Mouse (Mus musculus) lung, postnatal 10 days (tissue): Measurements from ENCODE around the gene Hist1h3d.
"Not testable (repeated sequence)": the region's sequence is repeated elsewhere in the genome, so short reads cannot be mapped to it uniquely, and the experiment has no call there.

ENCODE experiments used
- DNase-seq: peaks from one replicate; pipeline ENCODE4 v3.0.0; 2021

The Hist1h3d gene

GRCm38 (mm10) chr13:23570261-23571021 lies 5.1 kb upstream of the Hist1h3d start:
- not testable (repeated sequence) for DNase-seq

GRCm38 (mm10) chr13:23571022-23571503 lies 4.5 kb upstream of the Hist1h3d start, which contains the start of the genes Hist1h2ae and Hist1h2bg:
Gene Hist1h2ae (minus strand): TSS chr13:23571220.
Gene Hist1h2bg (plus strand): TSS chr13:23571396.
- DNase-seq = peak; percentile 68

GRCm38 (mm10) chr13:23571504-23572217 lies 3.9 kb upstream of the Hist1h3d start:
- DNase-seq = not testable (repeated sequence)

GRCm38 (mm10) chr13:23572218-23573033 lies 3.1 kb upstream of the Hist1h3d start:
- DNase-seq = no peak

- not testable (repeated sequence) for DNase-seq
These were observed 2.3 kb upstream of the Hist1h3d start for GRCm38 (mm10) chr13:23573034-23573897.

- peak; percentile 95 for DNase-seq
These were observed 1.6 kb upstream of the Hist1h3d start, which contains the start of the genes Hist1h2bf and Hist1h2ad for GRCm38 (mm10) chr13:23573898-23574524. Gene Hist1h2bf (minus strand): TSS chr13:23574196. Gene Hist1h2ad (plus strand): TSS chr13:23574381.

- not testable (repeated sequence) for DNase-seq
These were observed 905 bp upstream of the Hist1h3d start for GRCm38 (mm10) chr13:23574546-23575170.

GRCm38 (mm10) chr13:23575864-23576313 lies 326 bp downstream of the Hist1h3d start:
- not testable (repeated sequence) for DNase-seq

GRCm38 (mm10) chr13:23576351-23576881 lies 853 bp downstream of the Hist1h3d start:
- DNase-seq = no peak

- no peak for DNase-seq
These were observed 1.5 kb downstream of the Hist1h3d start for GRCm38 (mm10) chr13:23576906-23577639.

- no peak for DNase-seq
These were observed 2.3 kb downstream of the Hist1h3d start for GRCm38 (mm10) chr13:23577835-23578234.

GRCm38 (mm10) chr13:23581408-23582218 lies 6.0 kb downstream of the Hist1h3d start, which contains the start of gene Hist1h4d:
Gene Hist1h4d (plus strand): TSS chr13:23581598.
- DNase-seq = peak; percentile 99

GRCm38 (mm10) chr13:23582219-23583056 lies 6.9 kb downstream of the Hist1h3d start:
- DNase-seq = no peak

- no peak for DNase-seq
These were observed 8.0 kb downstream of the Hist1h3d start for GRCm38 (mm10) chr13:23583387-23584068.

- DNase-seq = no peak
These were observed 8.8 kb downstream of the Hist1h3d start for GRCm38 (mm10) chr13:23584331-23584730.

GRCm38 (mm10) chr13:23585029-23585441 lies 9.5 kb downstream of the Hist1h3d start:
- DNase-seq = peak; percentile 84
